Mouse (Mus musculus): Measurements from ENCODE around the gene Rpl13a.

- TF ChIP-seq CTCF (IDR thresholded peaks at IDR 0.05; ENCODE audit: low read depth, low read length) (peak; percentile 89), TAL1 (conservative IDR thresholded peaks at IDR 0.05; ENCODE audit: low read depth, low read length) (no peak), POLR2AphosphoS5 (IDR thresholded peaks at IDR 0.05; ENCODE audit: insufficient replicate concordance, low read depth, low read length) (no peak), GATA1 (IDR thresholded peaks at IDR 0.05; ENCODE audit: borderline replicate concordance, low read length) (no peak)
Measured at GRCm38 (mm10) chr7:45135993-45136567, 7.5 kb upstream of the Rpl13a start, which contains the start of the genes Gm45713 and Flt3l.
